Mouse (Mus musculus) brown adipose tissue, adult 24 weeks (tissue): ENCODE results near the gene Gse1. TPM values are rescaled to one million over a fixed set of nuclear protein-coding genes. Genes with fewer than 3 reads are reported as not detected.

ENCODE experiments used
- H3K27ac ChIP-seq: fragments of 200-500 bp; replicated peaks from 2 replicates; pipeline ENCODE4 v1.5.1; 2012; ENCODE audit warnings: low read depth, mild to moderate bottlenecking, low read length
- H3K4me1 ChIP-seq: fragments of 200-500 bp; 2 replicates; pipeline ENCODE4 v1.6.1; 2012; ENCODE audit warnings: low read length, mixed read lengths; ENCODE audit not compliant: control insufficient read depth, insufficient read depth, insufficient read length
- H3K4me3 ChIP-seq: fragments of 200-500 bp; 2 replicates; pipeline ENCODE4 v1.5.1; 2012; ENCODE audit warnings: low read depth, mild to moderate bottlenecking, low read length, moderate library complexity; ENCODE audit not compliant: insufficient read depth
- polyA plus RNA-seq: library from polyadenylated mRNA; stranded (reverse); fragments of >200 nt; gene quantifications from 2 replicates; pipeline ENCODE4 v1.2.4, GENCODE M21; 2012; ENCODE audit not compliant: missing spikeins, insufficient read depth, insufficient read length

Gene Gse1
- polyA plus RNA-seq, 1 experiment = 9.9 TPM

- no peak overlapping the region for H3K27ac ChIP-seq
- H3K4me1 ChIP-seq = peaks cover 44% of the 10 kb centered on the region
- H3K4me3 ChIP-seq = peak overlapping the region; percentile 97; the same call in 1 of the 2 replicates
Measured at GRCm38 (mm10) chr8:120485551-120486476, 257.6 kb downstream of the Gse1 start.

DNA sequence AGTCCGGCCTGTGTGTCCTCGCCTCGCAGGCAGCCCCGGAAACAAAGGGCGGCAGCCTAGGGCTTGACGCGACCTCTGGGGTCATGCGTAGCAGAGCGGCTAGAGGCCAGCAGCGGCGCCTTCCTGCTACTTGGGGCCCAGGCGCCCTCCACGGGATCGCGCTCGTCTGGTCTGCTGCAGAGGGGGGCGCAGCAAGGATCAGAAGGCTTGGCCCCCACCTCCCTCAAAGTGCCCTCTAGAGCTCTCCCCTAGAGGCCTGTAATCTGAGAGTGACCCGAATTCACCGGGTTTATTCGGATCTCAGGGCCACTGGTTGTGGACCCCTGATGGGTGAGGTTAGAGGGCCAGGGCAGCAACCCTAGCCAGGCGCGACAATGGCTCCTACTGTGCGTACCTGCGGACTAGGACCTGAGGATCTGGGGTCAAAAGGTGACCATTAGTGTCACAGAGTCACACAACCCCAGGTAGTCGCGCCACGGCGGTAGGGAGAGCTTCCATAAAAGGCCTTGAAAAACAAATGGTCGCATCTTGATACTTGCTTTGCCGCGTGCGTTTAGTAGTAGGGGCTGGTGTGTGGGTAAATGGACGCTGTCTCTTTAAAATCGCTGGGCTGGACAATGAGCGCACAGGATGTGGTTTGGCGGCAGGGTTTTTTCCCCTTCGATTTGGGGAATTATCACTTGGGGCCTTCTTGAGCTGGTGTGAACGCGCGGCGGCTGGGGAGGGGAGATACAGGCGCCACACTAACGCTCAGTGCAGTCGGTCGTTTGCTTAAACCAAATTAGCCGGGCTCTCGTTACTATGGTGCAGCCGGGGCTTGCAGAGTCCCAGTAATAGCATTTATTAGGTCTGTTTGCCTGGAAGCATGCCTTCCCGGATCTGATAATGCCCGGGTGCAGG lies 258.5 kb downstream of the Gse1 start:
- H3K4me1 ChIP-seq = peaks cover 51% of the 10 kb centered on the region

GRCm38 (mm10) chr8:120487377-120487728 lies 259.1 kb downstream of the Gse1 start:
- Histone ChIP-seq H3K4me3 (peak overlapping the region; percentile 97), H3K27ac (peak overlapping the region; percentile 95), H3K4me1 (peaks cover 50% of the 10 kb centered on the region)

More for the DNA sequence above, 258.5 kb downstream of the Gse1 start:
- H3K27ac ChIP-seq = peak overlapping the region; percentile 76
- peak overlapping the region; percentile 97 for H3K4me3 ChIP-seq

DNA sequence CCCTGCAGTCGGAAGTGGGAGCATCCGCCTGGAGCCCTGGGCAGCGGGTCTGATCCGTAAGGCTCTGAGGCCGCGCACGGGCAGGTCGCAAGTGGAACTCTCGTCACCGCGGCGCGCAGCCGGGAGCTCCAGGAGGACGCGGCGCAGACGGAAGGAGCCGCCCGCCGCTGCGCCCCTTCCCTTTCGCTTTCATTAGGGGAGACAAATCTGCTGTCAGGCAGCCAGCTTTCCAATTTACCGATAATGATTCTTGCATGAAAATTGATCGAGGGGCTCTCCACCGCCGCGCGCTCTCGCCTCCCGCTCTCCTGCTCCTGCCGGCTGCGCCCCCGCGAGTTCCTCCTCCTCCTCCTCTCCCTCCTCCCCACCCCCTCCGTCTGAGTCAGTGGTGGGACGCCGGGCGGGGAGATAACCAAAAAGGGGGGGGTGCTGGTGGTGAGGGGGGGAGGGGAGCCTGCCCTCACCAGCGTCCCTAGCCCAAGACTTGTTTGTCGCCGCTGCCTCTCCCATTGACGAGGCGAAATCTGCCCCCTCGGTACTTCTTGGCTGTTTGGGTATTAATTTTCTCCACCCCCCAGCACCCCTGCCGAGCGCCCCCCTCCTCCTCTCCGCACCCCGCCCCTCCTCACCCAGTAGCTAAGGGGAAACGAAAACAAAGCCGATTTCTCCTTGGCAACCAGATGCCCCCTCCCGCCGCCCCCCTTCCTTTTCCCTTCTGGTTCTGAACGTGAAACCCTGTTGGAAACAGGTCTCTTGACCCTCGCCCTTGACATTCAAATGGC lies 259.7 kb downstream of the Gse1 start:
- Histone ChIP-seq H3K27ac (peak overlapping the region; percentile 95), H3K4me3 (peak overlapping the region; percentile 97), H3K4me1 (peaks cover 56% of the 10 kb centered on the region)

DNA sequence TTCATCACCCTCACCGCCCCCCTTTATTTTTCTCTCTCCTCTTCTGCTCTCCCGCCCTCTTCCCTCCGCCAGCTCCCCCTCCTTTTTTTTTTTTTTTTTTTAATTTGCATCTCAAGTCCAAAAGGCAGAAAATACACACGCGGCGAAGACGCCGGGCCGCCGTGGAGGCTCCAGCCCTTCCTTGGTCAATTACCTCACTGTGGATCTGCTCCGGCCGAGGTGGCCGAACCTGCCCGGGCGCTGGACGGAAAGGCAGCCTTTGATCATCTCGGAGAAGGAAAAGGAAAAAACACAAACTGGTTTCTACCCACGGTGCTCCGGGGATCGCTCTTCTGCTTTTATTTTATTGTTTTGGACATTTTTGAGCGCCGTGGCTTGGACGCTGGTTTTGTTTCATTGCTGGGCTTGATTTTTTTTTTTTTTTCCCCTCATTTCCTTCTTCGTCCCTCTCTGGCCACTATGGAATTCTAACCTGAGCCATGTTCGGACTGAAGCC lies 260.4 kb downstream of the Gse1 start:
- Histone ChIP-seq H3K4me3 (peak overlapping the region; percentile 97), H3K4me1 (peaks cover 60% of the 10 kb centered on the region), H3K27ac (peak overlapping the region; percentile 95)

DNA sequence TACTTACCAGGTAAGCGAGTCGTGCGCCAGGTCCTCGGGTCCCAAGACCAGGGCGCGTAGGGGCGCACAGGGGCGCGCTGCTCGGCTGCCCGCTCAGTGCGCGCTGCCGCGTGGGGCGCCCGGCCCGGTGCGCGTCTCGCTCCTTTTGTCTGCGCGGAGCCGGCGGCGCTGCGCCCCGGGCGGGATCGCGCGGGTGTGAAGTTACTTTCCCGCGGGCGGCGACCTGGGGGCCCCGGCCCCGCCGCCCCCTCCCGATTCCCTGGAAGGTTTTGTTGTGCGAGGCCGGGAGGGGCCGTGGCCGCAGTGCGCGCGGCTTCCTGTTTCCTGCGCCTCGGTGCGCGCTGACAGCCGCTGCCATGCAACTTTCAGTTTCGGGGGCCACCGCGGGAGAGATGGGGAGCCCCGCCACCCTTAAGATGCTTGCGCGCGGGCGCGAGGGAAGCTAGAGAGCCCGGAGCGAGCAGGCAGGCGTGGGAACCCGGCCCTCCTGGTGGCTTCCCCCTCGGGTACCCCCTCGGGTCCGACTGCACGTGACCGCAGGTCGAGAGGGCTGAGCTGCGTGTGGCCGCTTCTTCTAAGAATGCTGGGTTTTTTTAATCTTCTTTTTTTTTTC lies 261.0 kb downstream of the Gse1 start:
- Histone ChIP-seq H3K4me3 (peak overlapping the region; percentile 97), H3K4me1 (peaks cover 61% of the 10 kb centered on the region), H3K27ac (peak overlapping the region; percentile 95)

DNA sequence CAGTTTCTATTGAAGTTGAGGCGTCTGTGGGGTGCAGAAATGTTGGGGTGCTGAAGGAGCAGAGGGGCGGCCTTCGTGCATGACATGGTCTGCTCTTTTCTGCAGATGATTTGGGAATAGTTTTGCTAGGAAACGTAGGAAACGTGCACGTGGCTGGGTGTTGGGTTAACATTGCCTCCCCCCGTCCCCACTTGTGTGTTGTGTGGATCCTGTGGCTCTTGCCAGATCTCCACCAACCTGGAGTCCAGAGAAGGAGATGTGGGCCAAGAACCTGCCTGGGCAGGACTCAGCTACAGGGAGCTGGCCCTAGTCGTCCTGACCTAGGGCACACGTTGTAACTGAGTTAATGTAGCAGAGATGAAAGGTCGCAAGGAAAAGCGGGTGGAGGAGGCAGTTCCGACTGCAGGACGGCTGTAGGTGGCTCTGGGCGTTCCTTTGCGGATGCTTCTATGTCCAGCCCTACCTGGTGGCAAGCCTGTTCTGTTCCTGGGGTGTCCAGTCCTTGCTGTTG lies 261.6 kb downstream of the Gse1 start:
- Histone ChIP-seq H3K4me1 (peaks cover 62% of the 10 kb centered on the region), H3K4me3 (peak overlapping the region; percentile 97), H3K27ac (peak overlapping the region; percentile 42)

DNA sequence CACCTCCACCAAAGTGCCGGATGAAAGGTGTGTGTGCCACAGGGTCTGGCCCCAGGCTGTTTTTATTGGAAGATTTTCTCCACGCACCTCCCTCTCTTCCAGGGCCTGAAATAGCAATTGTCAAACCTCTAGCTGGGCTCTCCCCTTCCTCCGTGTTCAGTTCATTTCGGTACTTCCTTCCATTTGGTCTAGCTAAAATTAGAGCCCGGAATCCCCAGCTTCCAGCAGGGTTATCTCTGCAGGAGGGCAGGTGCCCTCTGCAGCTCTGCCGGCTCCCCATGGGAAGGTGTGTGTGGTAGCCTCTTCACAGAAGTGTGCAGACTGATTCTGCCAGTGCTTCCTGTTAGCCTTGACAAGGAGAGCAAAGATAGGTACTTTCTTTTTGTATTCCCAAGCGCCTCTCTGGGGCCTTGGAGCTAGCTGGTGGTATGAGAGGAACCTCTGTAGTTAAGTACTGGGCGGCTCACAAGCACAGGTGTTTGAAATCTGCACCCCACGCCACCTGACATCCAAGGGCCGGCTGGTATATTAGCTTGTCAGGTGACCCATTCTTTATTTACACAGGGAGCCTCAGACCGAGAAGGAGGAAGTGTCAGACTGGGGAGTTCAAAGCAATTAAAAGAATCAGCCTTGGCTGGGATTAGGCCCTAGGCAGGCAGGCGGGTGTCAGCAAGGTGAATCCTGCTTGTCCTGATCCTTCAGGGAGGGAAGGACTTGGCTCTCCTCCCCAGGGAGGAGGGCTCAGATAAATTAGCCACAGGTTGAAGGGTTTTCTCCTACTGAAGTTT lies 262.3 kb downstream of the Gse1 start:
- peaks cover 62% of the 10 kb centered on the region for H3K4me1 ChIP-seq
- H3K4me3 ChIP-seq = peak overlapping the region; percentile 97
- peak overlapping the region; percentile 42 for H3K27ac ChIP-seq

DNA sequence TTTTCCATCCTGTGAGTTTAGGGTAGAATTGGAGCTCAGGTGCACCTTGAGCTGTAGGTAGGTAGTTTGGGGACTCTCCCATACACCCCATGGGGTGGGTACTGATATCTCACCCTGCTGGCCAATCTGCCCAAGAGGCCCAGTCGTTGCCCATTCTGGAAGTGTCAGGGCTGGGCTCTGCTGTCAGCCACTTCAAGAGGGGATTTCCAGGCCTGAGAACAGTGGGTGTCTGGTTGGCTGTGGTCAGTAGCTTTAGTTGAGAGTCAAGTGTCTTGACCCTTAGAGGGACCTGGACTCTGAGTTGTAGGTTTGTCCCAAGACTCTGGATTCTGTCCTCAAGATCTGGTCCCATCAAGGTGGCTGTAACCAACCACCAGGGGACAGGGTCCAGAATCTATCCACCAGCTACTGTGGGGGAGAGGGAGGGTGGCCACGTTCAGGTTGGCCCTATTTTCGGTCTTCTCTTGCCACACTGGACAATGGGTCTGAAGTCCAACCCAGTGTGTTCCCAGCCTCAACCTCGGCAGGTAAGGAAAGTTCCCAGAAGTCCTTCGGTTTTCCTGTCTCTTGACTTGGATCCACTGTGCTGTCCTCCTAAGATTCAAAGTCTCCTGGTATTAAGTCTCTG lies 263.0 kb downstream of the Gse1 start:
- Histone ChIP-seq H3K27ac (peak overlapping the region; percentile 33; the same call in 1 of the 2 replicates), H3K4me1 (peaks cover 61% of the 10 kb centered on the region), H3K4me3 (peak overlapping the region; percentile 97)

GRCm38 (mm10) chr8:120492193-120492880 lies 264.1 kb downstream of the Gse1 start:
- H3K4me1 ChIP-seq = peaks cover 65% of the 10 kb centered on the region
- H3K27ac ChIP-seq = 0 out of 2 replicates have a peak overlapping the region, but pooled peaks have one; percentile 1
- peak overlapping the region; percentile 13; the same call in 1 of the 2 replicates for H3K4me3 ChIP-seq

DNA sequence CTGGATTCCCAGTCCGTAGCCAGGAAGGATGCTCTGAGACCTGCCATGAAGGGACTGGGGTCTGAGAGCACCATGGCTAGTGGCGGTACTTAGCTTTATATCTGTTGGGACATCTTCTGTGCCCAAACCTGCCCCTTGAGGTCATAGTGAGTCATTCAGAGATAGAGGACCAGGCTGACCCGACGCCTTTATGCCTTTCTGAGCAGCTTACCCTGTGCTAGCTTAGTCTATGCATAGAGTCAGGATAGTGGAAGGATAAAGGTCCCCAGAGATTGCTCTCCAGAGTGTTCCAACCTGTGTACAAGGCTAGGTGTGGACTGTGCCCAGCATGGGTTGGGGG lies 264.6 kb downstream of the Gse1 start:
- H3K27ac ChIP-seq = peak overlapping the region; percentile 1; the same call in 1 of the 2 replicates
- H3K4me1 ChIP-seq = peaks cover 69% of the 10 kb centered on the region
- H3K4me3 ChIP-seq = no peak overlapping the region

- Histone ChIP-seq H3K4me1 (peaks cover 79% of the 10 kb centered on the region), H3K4me3 (no peak overlapping the region), H3K27ac (peak overlapping the region; percentile 60)
Measured at GRCm38 (mm10) chr8:120493508-120494464, 265.5 kb downstream of the Gse1 start.
